ENCODE assay signal across 8 mouse cellular contexts in the genomic region with DNA sequence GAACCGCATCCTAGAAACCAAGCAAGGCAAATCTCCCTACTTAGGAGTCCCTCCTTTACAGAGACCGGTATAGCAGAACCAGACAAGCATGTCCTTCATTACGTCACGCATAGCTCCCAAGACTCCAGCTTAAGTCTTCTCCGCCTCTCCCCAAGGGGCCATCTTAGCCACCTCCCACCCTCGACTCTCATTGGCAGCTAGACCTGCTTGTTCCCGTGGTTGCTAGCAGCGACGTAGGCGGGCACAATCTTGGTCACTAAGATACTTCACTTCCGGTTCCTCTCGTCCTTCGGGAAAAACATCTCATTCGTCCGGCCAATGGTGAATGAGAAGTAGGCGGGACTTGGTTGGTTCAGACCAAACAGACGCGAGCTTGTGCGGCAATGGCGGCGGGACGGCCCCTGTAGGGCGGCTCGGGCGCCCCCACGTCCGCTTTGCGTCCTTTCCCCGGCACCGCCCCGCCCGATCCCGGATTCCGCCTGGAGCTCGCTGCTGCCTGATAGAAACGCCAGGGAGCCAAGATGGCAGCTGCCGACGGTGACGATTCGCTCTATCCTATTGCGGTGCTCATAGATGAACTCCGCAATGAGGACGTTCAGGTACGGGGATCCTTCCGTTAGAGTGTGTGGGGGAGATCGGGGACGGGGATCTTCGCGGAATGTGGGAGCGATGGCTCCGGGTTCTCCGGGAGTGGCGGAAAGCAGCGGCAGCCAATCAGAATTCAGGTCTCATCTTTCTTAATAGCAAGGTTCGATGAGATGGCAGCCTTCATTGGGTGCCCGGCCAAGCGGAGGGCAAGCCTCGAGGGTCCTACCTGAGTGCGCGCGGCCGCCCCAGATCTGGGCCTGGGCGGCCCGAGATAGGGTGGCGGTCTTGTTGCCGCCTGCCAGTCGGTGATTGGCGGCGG. TPM values are rescaled to one million over a fixed set of nuclear protein-coding genes. Genes with fewer than 3 reads are reported as not detected.
DNase-seq lines count a peak whose midpoint lies in the region; ATAC-seq and TF ChIP-seq lines count a peak whose summit lies in the region.

A gene (plus strand): TSS at position 327 of the 907 bp plus-strand sequence.

- ATAC-seq in erythroid progenitor cell, adult 5-6 weeks (replicated peaks; ENCODE audit: low FRiP score, poor library complexity, severe bottlenecking): peak; percentile 92
- ATAC-seq in heart, embryonic 12.5 days (ENCODE audit: insufficient number of reproducible peaks, low FRiP score): peak; percentile 99
- ATAC-seq in kidney, postnatal 0 days (replicated peaks; ENCODE audit: low FRiP score, low read depth): peak; percentile 99
- ATAC-seq in liver, embryonic 11.5 days (replicated peaks; ENCODE audit: low FRiP score): peak; percentile 97
- ATAC-seq in stomach, embryonic 14.5 days (ENCODE audit: insufficient number of reproducible peaks, insufficient read depth, low FRiP score, low read depth): peak; percentile 98

- H3K4me2 ChIP-seq in heart, embryonic 12.5 days: peak within 1 kb of the TSS; percentile 82
- H3K4me2 ChIP-seq in kidney, postnatal 0 days (ENCODE audit: low read length): peak within 1 kb of the TSS; percentile 72
- peak within 1 kb of the TSS; percentile 75 for H3K4me2 ChIP-seq in liver, embryonic 11.5 days
- H3K4me2 ChIP-seq in stomach, embryonic 14.5 days (replicated peaks; ENCODE audit: low read depth, low read length): peak within 1 kb of the TSS; percentile 75

- peak within 1 kb of the TSS; percentile 95 for H3K27ac ChIP-seq in heart, embryonic 12.5 days (ENCODE audit: poor library complexity, severe bottlenecking)
- peak within 1 kb of the TSS; percentile 95 for H3K27ac ChIP-seq in kidney, postnatal 0 days
- peak within 1 kb of the TSS; percentile 86 for H3K27ac ChIP-seq in liver, embryonic 11.5 days (ENCODE audit: low read depth, low read length)
- peak within 1 kb of the TSS; percentile 92 for H3K27ac ChIP-seq in stomach, embryonic 14.5 days (ENCODE audit: low read length)

- H3K27me3 ChIP-seq in heart, embryonic 12.5 days (replicated peaks): no peaks in the 10 kb centered on the region
- H3K27me3 ChIP-seq in kidney, postnatal 0 days (ENCODE audit: insufficient read depth, low read length): no peaks in the 10 kb centered on the region
- H3K27me3 ChIP-seq in liver, embryonic 11.5 days (replicated peaks; ENCODE audit: control insufficient read depth, insufficient read depth, low read length): no peaks in the 10 kb centered on the region
- H3K27me3 ChIP-seq in stomach, embryonic 14.5 days (ENCODE audit: control insufficient read depth, insufficient read depth, low read length): no peaks in the 10 kb centered on the region

- no peaks in the 10 kb centered on the region for H3K36me3 ChIP-seq in heart, embryonic 12.5 days
- H3K36me3 ChIP-seq in kidney, postnatal 0 days (ENCODE audit: insufficient read depth, low read length): no peaks in the 10 kb centered on the region
- H3K36me3 ChIP-seq in liver, embryonic 11.5 days (ENCODE audit: control insufficient read depth, insufficient read depth, low read length): no peaks in the 10 kb centered on the region
- no peaks in the 10 kb centered on the region for H3K36me3 ChIP-seq in stomach, embryonic 14.5 days (ENCODE audit: control insufficient read depth, insufficient read depth, low read length)

- WGBS in heart, embryonic 12.5 days: under 1% methylated on average over 69 of the region's 69 CpGs
- WGBS in kidney, postnatal 0 days: under 1% methylated on average over 67 of the region's 69 CpGs
- WGBS in liver, embryonic 11.5 days: 1% methylated on average over 67 of the region's 69 CpGs
- under 1% methylated on average over 69 of the region's 69 CpGs for WGBS in stomach, embryonic 14.5 days

- no peak for TF ChIP-seq CTCF in kidney, postnatal 0 days (IDR thresholded peaks at IDR 0.05; ENCODE audit: low read depth)

- H3K4me3 ChIP-seq in heart, embryonic 12.5 days: peak within 1 kb of the TSS; percentile 79
- peak within 1 kb of the TSS; percentile 53 for H3K4me3 ChIP-seq in kidney, postnatal 0 days (replicated peaks; ENCODE audit: low read depth, low read length)
- H3K4me3 ChIP-seq in liver, embryonic 11.5 days (ENCODE audit: low read depth, low read length): peak within 1 kb of the TSS; percentile 69
- H3K4me3 ChIP-seq in stomach, embryonic 14.5 days (ENCODE audit: low read depth, low read length): peak within 1 kb of the TSS; percentile 71

- peaks cover 38% of the 10 kb centered on the region for H3K4me1 ChIP-seq in heart, embryonic 12.5 days (replicated peaks)
- H3K4me1 ChIP-seq in kidney, postnatal 0 days (replicated peaks; ENCODE audit: insufficient read depth, low read length): peaks cover 3% of the 10 kb centered on the region
- peaks cover 9% of the 10 kb centered on the region for H3K4me1 ChIP-seq in liver, embryonic 11.5 days (replicated peaks; ENCODE audit: control insufficient read depth, insufficient read depth, low read length)
- H3K4me1 ChIP-seq in stomach, embryonic 14.5 days (ENCODE audit: control insufficient read depth, insufficient read depth, low read length): peaks cover 14% of the 10 kb centered on the region

- H3K9me3 ChIP-seq in heart, embryonic 12.5 days (replicated peaks): no peaks in the 10 kb centered on the region
- H3K9me3 ChIP-seq in kidney, postnatal 0 days (replicated peaks; ENCODE audit: low read length): no peaks in the 10 kb centered on the region
- no peaks in the 10 kb centered on the region for H3K9me3 ChIP-seq in liver, embryonic 11.5 days (ENCODE audit: control insufficient read depth, low read length)
- no peaks in the 10 kb centered on the region for H3K9me3 ChIP-seq in stomach, embryonic 14.5 days (ENCODE audit: control insufficient read depth, low read depth, low read length)

- DNase-seq in CD4-positive helper T cell, adult 2 months (ENCODE audit: low read depth, low spot score): peak; percentile 99
- DNase-seq in brain, embryonic 18.5 days (ENCODE audit: low read depth, low spot score): peak; percentile 100
- DNase-seq in kidney, postnatal 0 days (ENCODE audit: low spot score): peak; percentile 100
- DNase-seq in liver, embryonic 11.5 days (ENCODE audit: low spot score): peak; percentile 96
- peak; percentile 100 for DNase-seq in naive thymus-derived CD4-positive, alpha-beta T cell, adult 2 months (ENCODE audit: low read depth)

- peak within 1 kb of the TSS; percentile 81 for H3K9ac ChIP-seq in heart, embryonic 12.5 days
- H3K9ac ChIP-seq in kidney, postnatal 0 days (ENCODE audit: low read depth, low read length): peak within 1 kb of the TSS; percentile 71
- H3K9ac ChIP-seq in liver, embryonic 11.5 days (ENCODE audit: low read depth, low read length): peak within 1 kb of the TSS; percentile 79
- H3K9ac ChIP-seq in stomach, embryonic 14.5 days (replicated peaks; ENCODE audit: low read depth, low read length): peak within 1 kb of the TSS; percentile 82

RNA-seq across cellular contexts. Expression of the gene that starts here (rescaled TPM):
- 76.4 and 97.3 TPM in 2 replicates for total RNA-seq in erythroid progenitor cell, adult 5-6 weeks (2015; ENCODE audit: low replicate concordance)
- total RNA-seq in erythroid progenitor cell, adult 5-6 weeks (2017; ENCODE audit: low replicate concordance): 29.4 and 76.2 TPM in 2 replicates
- 332 and 337 TPM in 2 replicates for polyA plus RNA-seq in heart, embryonic 12.5 days (2016; fragmentation: Nextera tagmentation; extraction: Ambion mirVana)
- 315 and 339 TPM in 2 replicates for polyA plus RNA-seq in kidney, postnatal 0 days (2015; fragmentation: Nextera tagmentation; extraction: Ambion mirVana)
- polyA plus RNA-seq in liver, embryonic 11.5 days (2014; fragmentation: Nextera tagmentation; extraction: Ambion mirVana): 242 and 246 TPM in 2 replicates
- polyA plus RNA-seq in stomach, embryonic 14.5 days (2014; fragmentation: Nextera tagmentation; extraction: Ambion mirVana): 429 and 450 TPM in 2 replicates

Comparison
In these comparisons a context has a peak if more than half of its experiments do, and no peak if none do; other contexts are left out.
1. Peak in every context shown above with its lines: DNase-seq, ATAC-seq, H3K4me3 ChIP-seq and H3K27ac ChIP-seq.